Mouse (Mus musculus) heart, postnatal 0 days (tissue): Measurements from ENCODE around the gene Matk.

Experiments used
- CTCF ChIP-seq: IDR thresholded peaks from 2 replicates; pipeline ENCODE4 v1.5.1; 2016; ENCODE audit warnings: antibody characterized with exemption, control low read depth, low read depth
- EP300 ChIP-seq: IDR thresholded peaks from 2 replicates; pipeline ENCODE4 v1.6.1; 2016; ENCODE audit warnings: antibody characterized with exemption, low read depth

DNA sequence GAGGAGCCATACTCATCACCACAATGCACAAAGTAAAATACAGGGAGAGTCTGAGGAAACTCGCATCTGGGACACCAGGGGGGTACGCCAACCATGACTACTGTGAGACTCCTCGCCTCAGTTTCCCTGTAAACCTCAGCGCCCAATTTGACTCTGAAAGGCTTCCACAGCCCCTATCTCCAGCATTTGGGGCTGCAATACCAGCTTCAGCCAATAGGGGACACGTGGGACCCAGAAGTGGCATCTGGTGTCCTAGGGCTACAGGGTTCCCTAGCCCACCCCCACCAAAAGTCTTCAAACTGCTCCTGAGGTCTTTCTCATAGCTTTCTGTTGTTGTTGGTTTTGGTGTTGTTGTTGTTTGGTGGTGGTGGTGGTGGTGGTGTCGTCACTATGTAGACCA lies 35.9 kb downstream of the Matk start:
- TF ChIP-seq EP300 = no peak
- TF ChIP-seq CTCF = peak; percentile 42
